Mouse (Mus musculus): Measurements from ENCODE around the gene Uqcr10. TPM values are rescaled to one million over a fixed set of nuclear protein-coding genes. Genes with fewer than 3 reads are reported as not detected.

The Uqcr10 gene
- polyA plus RNA-seq, 1 experiment from 2014 or later, result 495 TPM

DNA sequence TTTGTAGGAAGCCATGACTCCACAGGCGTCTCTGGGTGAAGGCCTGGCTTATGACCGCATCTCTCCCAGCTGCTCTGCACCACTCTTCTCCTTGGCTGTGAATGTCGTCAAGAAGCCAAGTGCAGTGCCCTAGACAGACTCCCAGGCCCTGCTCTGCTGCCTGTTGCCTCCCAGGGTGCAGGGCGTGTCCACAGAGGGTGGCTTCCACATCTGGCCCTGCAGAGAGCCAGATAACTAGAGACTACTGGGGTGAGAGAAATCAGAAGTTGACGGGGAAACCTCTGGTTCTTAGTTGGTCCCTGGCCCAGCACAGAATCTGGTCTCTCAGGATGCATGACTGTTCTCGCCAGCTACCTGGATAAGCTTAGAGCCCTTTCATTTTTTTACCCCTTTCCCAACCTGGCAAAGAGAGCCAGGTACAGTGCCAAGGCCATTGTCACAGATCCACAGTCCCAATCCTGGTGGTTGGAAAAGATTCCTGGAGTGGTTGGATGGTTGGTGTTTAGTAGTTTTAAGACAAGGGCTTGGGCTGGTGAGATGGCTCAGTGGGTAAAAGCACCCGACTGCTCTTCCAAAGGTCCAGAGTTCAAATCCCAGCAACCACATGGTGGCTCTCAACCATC lies 26.8 kb downstream of the Uqcr10 start:
- Histone ChIP-seq H3K27ac (replicated peaks; ENCODE audit: low read depth, low read length) (no peak overlapping the region), H3K4me1 (ENCODE audit: control insufficient read depth, insufficient read depth, low read length) (no peaks in the 10 kb centered on the region), H3K27me3 (ENCODE audit: control insufficient read depth, insufficient read depth, low read length) (no peaks in the 10 kb centered on the region), H3K4me2 (ENCODE audit: low read length) (no peak overlapping the region), H3K9ac (replicated peaks; ENCODE audit: low read length) (no peak overlapping the region), H3K4me3 (replicated peaks; ENCODE audit: low read depth, low read length) (no peak overlapping the region), H3K9me3 (ENCODE audit: control insufficient read depth, low read length) (no peaks in the 10 kb centered on the region), H3K36me3 (ENCODE audit: control insufficient read depth, insufficient read depth, low read length) (peaks cover 77% of the 10 kb centered on the region)
- 94% methylated on average over 7 of the region's 7 CpGs for WGBS
- ATAC-seq (ENCODE audit: low FRiP score, low TSS enrichment) (no peak), DNase-seq (no peak)

GRCm38 (mm10) chr11:4675693-4676092 lies 28.4 kb downstream of the Uqcr10 start:
- Histone ChIP-seq H3K4me3 (replicated peaks; ENCODE audit: low read depth, low read length) (no peak overlapping the region), H3K4me2 (ENCODE audit: low read length) (no peak overlapping the region), H3K9me3 (ENCODE audit: control insufficient read depth, low read length) (no peaks in the 10 kb centered on the region), H3K36me3 (ENCODE audit: control insufficient read depth, insufficient read depth, low read length) (peaks cover 67% of the 10 kb centered on the region), H3K9ac (replicated peaks; ENCODE audit: low read length) (no peak overlapping the region), H3K4me1 (ENCODE audit: control insufficient read depth, insufficient read depth, low read length) (no peaks in the 10 kb centered on the region), H3K27me3 (ENCODE audit: control insufficient read depth, insufficient read depth, low read length) (no peaks in the 10 kb centered on the region), H3K27ac (replicated peaks; ENCODE audit: low read depth, low read length) (no peak overlapping the region)
- no peak for ATAC-seq (ENCODE audit: low FRiP score, low TSS enrichment)
- WGBS, result 93% methylated on average over 6 of the region's 6 CpGs
- DNase-seq, result no peak

- Histone ChIP-seq H3K36me3 (ENCODE audit: control insufficient read depth, insufficient read depth, low read length) (peaks cover 70% of the 10 kb centered on the region), H3K4me1 (ENCODE audit: control insufficient read depth, insufficient read depth, low read length) (no peaks in the 10 kb centered on the region), H3K9me3 (ENCODE audit: control insufficient read depth, low read length) (no peaks in the 10 kb centered on the region), H3K9ac (replicated peaks; ENCODE audit: low read length) (no peak overlapping the region), H3K27me3 (ENCODE audit: control insufficient read depth, insufficient read depth, low read length) (no peaks in the 10 kb centered on the region), H3K4me2 (ENCODE audit: low read length) (no peak overlapping the region), H3K4me3 (replicated peaks; ENCODE audit: low read depth, low read length) (no peak overlapping the region), H3K27ac (replicated peaks; ENCODE audit: low read depth, low read length) (no peak overlapping the region)
- WGBS, result 93% methylated on average over 6 of the region's 6 CpGs
- ATAC-seq (ENCODE audit: low FRiP score, low TSS enrichment) (no peak), DNase-seq (no peak)
Measured at GRCm38 (mm10) chr11:4675126-4675562, 29.0 kb downstream of the Uqcr10 start.

DNA sequence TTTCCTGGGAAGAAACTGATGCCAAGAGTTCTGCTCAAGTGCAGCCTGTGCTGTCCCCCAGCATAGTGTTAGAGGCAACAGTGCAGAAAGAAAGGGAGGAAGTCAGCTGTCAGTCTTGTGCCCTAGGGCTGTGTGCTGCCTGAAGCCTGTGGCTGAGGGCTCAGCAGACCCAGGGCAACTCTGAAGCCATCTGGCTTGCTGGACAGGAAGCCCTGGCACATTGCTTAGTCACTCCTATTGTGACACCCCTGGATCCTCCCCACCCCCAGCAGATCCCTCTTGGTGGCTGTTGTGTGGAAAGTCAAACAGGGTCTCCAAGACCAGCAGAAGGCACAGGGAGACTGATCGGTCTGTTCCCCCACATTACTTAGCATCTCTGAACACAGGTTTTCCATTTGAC lies 29.5 kb downstream of the Uqcr10 start:
- no peak overlapping the region for H3K27ac ChIP-seq (replicated peaks; ENCODE audit: low read depth, low read length)
- no peaks in the 10 kb centered on the region for H3K4me1 ChIP-seq (ENCODE audit: control insufficient read depth, insufficient read depth, low read length)
- H3K9ac ChIP-seq (replicated peaks; ENCODE audit: low read length), result no peak overlapping the region
- no peak overlapping the region for H3K4me3 ChIP-seq (replicated peaks; ENCODE audit: low read depth, low read length)
- H3K27me3 ChIP-seq (ENCODE audit: control insufficient read depth, insufficient read depth, low read length), result no peaks in the 10 kb centered on the region
- DNase-seq (no peak), ATAC-seq (ENCODE audit: low FRiP score, low TSS enrichment) (no peak)
- WGBS, result 95% methylated on average over 1 of the region's 1 CpGs
- H3K4me2 ChIP-seq (ENCODE audit: low read length), result no peak overlapping the region
- peaks cover 66% of the 10 kb centered on the region for H3K36me3 ChIP-seq (ENCODE audit: control insufficient read depth, insufficient read depth, low read length)
- no peaks in the 10 kb centered on the region for H3K9me3 ChIP-seq (ENCODE audit: control insufficient read depth, low read length)

- H3K4me2 ChIP-seq (ENCODE audit: low read length), result no peak overlapping the region
- H3K4me3 ChIP-seq (replicated peaks; ENCODE audit: low read depth, low read length), result no peak overlapping the region
- no peaks in the 10 kb centered on the region for H3K9me3 ChIP-seq (ENCODE audit: control insufficient read depth, low read length)
- H3K27ac ChIP-seq (replicated peaks; ENCODE audit: low read depth, low read length), result no peak overlapping the region
- ATAC-seq (ENCODE audit: low FRiP score, low TSS enrichment) (no peak), DNase-seq (no peak)
- 89% methylated on average over 4 of the region's 4 CpGs for WGBS
- H3K4me1 ChIP-seq (ENCODE audit: control insufficient read depth, insufficient read depth, low read length), result no peaks in the 10 kb centered on the region
- no peak overlapping the region for H3K9ac ChIP-seq (replicated peaks; ENCODE audit: low read length)
- no peaks in the 10 kb centered on the region for H3K27me3 ChIP-seq (ENCODE audit: control insufficient read depth, insufficient read depth, low read length)
- H3K36me3 ChIP-seq (ENCODE audit: control insufficient read depth, insufficient read depth, low read length), result peaks cover 50% of the 10 kb centered on the region
Measured at GRCm38 (mm10) chr11:4671736-4672135, 32.4 kb downstream of the Uqcr10 start.

- Histone ChIP-seq H3K9ac (replicated peaks; ENCODE audit: low read length) (no peak overlapping the region), H3K4me3 (replicated peaks; ENCODE audit: low read depth, low read length) (no peak overlapping the region), H3K4me1 (ENCODE audit: control insufficient read depth, insufficient read depth, low read length) (no peaks in the 10 kb centered on the region), H3K27me3 (ENCODE audit: control insufficient read depth, insufficient read depth, low read length) (no peaks in the 10 kb centered on the region), H3K27ac (replicated peaks; ENCODE audit: low read depth, low read length) (no peak overlapping the region), H3K36me3 (ENCODE audit: control insufficient read depth, insufficient read depth, low read length) (peaks cover 61% of the 10 kb centered on the region), H3K4me2 (ENCODE audit: low read length) (no peak overlapping the region), H3K9me3 (ENCODE audit: control insufficient read depth, low read length) (no peaks in the 10 kb centered on the region)
- DNase-seq (no peak), ATAC-seq (ENCODE audit: low FRiP score, low TSS enrichment) (no peak)
- WGBS, result 90% methylated on average over 11 of the region's 11 CpGs
Measured at GRCm38 (mm10) chr11:4662496-4662878, 41.7 kb downstream of the Uqcr10 start.

GRCm38 (mm10) chr11:4661871-4662495 lies 42.2 kb downstream of the Uqcr10 start:
- no peak overlapping the region for H3K27ac ChIP-seq (replicated peaks; ENCODE audit: low read depth, low read length)
- H3K36me3 ChIP-seq (ENCODE audit: control insufficient read depth, insufficient read depth, low read length), result peaks cover 64% of the 10 kb centered on the region
- no peak overlapping the region for H3K9ac ChIP-seq (replicated peaks; ENCODE audit: low read length)
- no peak overlapping the region for H3K4me2 ChIP-seq (ENCODE audit: low read length)
- no peaks in the 10 kb centered on the region for H3K9me3 ChIP-seq (ENCODE audit: control insufficient read depth, low read length)
- WGBS, result 79% methylated on average over 10 of the region's 10 CpGs
- H3K4me3 ChIP-seq (replicated peaks; ENCODE audit: low read depth, low read length), result no peak overlapping the region
- H3K27me3 ChIP-seq (ENCODE audit: control insufficient read depth, insufficient read depth, low read length), result no peaks in the 10 kb centered on the region
- H3K4me1 ChIP-seq (ENCODE audit: control insufficient read depth, insufficient read depth, low read length), result no peaks in the 10 kb centered on the region
- ATAC-seq (ENCODE audit: low FRiP score, low TSS enrichment), result no peak
- DNase-seq, result no peak

- no peak for ATAC-seq (ENCODE audit: low FRiP score, low TSS enrichment)
- 90% methylated on average over 4 of the region's 4 CpGs for WGBS
- Histone ChIP-seq H3K27ac (replicated peaks; ENCODE audit: low read depth, low read length) (no peak overlapping the region), H3K4me1 (ENCODE audit: control insufficient read depth, insufficient read depth, low read length) (no peaks in the 10 kb centered on the region), H3K36me3 (ENCODE audit: control insufficient read depth, insufficient read depth, low read length) (peaks cover 65% of the 10 kb centered on the region), H3K9ac (replicated peaks; ENCODE audit: low read length) (no peak overlapping the region), H3K4me3 (replicated peaks; ENCODE audit: low read depth, low read length) (no peak overlapping the region), H3K9me3 (ENCODE audit: control insufficient read depth, low read length) (no peaks in the 10 kb centered on the region), H3K27me3 (ENCODE audit: control insufficient read depth, insufficient read depth, low read length) (no peaks in the 10 kb centered on the region), H3K4me2 (ENCODE audit: low read length) (no peak overlapping the region)
- DNase-seq, result no peak
Measured at GRCm38 (mm10) chr11:4661324-4661723, 42.8 kb downstream of the Uqcr10 start.

DNA sequence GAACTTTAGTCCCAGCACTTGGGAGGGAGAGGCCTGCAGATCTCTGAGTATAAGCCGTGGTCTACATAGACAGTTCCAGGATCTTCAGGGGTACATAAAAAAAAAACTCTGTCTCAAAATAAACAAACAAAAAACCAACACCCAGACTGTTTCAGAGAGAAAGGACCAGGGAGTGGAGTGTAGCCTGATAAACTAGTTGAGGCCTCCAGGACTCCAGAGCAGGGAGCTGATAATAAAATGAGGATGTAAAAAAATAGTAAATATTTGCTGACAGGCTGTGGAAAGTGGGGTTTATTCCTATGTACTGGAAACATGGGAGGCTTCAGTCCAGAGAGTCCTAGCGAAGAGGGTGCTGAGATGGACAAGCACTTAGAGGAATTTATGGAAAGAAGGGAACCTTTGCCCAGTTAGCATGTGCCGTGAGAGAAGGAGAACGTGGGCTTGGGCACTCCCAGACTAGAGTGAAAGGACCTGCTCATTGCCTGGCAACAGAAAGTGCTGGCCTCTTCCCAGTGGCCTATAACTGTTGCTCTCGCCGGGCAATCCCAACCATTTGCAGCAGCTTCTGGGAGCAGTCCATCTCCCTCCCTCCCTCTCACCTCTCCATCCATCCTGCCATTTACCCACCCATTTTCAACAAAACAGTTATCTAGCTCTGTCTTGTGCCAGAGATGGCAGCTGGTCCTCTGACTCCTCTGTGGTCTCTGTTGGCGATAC lies 43.7 kb downstream of the Uqcr10 start:
- Histone ChIP-seq H3K9ac (replicated peaks; ENCODE audit: low read length) (no peak overlapping the region), H3K4me1 (ENCODE audit: control insufficient read depth, insufficient read depth, low read length) (no peaks in the 10 kb centered on the region), H3K4me2 (ENCODE audit: low read length) (no peak overlapping the region), H3K9me3 (ENCODE audit: control insufficient read depth, low read length) (no peaks in the 10 kb centered on the region), H3K4me3 (replicated peaks; ENCODE audit: low read depth, low read length) (no peak overlapping the region), H3K27me3 (ENCODE audit: control insufficient read depth, insufficient read depth, low read length) (no peaks in the 10 kb centered on the region), H3K27ac (replicated peaks; ENCODE audit: low read depth, low read length) (no peak overlapping the region), H3K36me3 (ENCODE audit: control insufficient read depth, insufficient read depth, low read length) (peaks cover 68% of the 10 kb centered on the region)
- no peak for ATAC-seq (ENCODE audit: low FRiP score, low TSS enrichment)
- WGBS, result 84% methylated on average over 7 of the region's 7 CpGs
- no peak for DNase-seq

Data from midbrain, embryonic 14.5 days (tissue).